Mouse (Mus musculus) kidney, postnatal 0 days (tissue): ENCODE results near the gene Gm17455. TPM values are rescaled to one million over a fixed set of nuclear protein-coding genes. Genes with fewer than 3 reads are reported as not detected.
A peak's percentile ranks its signal among the peaks of the same experiment; 100 is the strongest.

ENCODE experiments used
- ATAC-seq: fragments of 200-750 bp; cut with Nextera tagmentation; replicated peaks from 2 replicates; pipeline ENCODE4 v1.8.0; 2017; ENCODE audit warnings: low read depth, moderate number of reproducible peaks, moderate TSS enrichment, moderate library complexity; ENCODE audit not compliant: low FRiP score
- DNase-seq: peaks from one replicate; pipeline ENCODE4 v3.0.0-alpha.2; 2016; ENCODE audit warnings: low spot score
- H3K27ac ChIP-seq: fragments of 300-500 bp; sonication (generic); 2 replicates; pipeline ENCODE4 v1.5.1; 2014; ENCODE audit warnings: mild to moderate bottlenecking
- H3K27me3 ChIP-seq: fragments of 300-500 bp; sonication (generic); 2 replicates; pipeline ENCODE4 v1.6.1; 2014; ENCODE audit warnings: low read length, mixed read lengths; ENCODE audit not compliant: insufficient read depth
- H3K36me3 ChIP-seq: fragments of 300-500 bp; sonication (generic); 2 replicates; pipeline ENCODE4 v1.6.1; 2014; ENCODE audit warnings: low read length, mixed read lengths; ENCODE audit not compliant: insufficient read depth
- H3K4me1 ChIP-seq: fragments of 300-500 bp; sonication (generic); replicated peaks from 2 replicates; pipeline ENCODE4 v1.6.1; 2014; ENCODE audit warnings: antibody characterized with exemption, low read length, mixed read lengths; ENCODE audit not compliant: insufficient read depth
- H3K4me2 ChIP-seq: fragments of 300-500 bp; sonication (generic); 2 replicates; pipeline ENCODE4 v1.6.1; 2014; ENCODE audit warnings: mild to moderate bottlenecking, low read length, moderate library complexity, mixed read lengths
- H3K4me3 ChIP-seq: fragments of 300-500 bp; sonication (generic); replicated peaks from 2 replicates; pipeline ENCODE4 v1.5.1; 2014; ENCODE audit warnings: low read depth, low read length
- H3K9ac ChIP-seq: fragments of 300-500 bp; sonication (generic); 2 replicates; pipeline ENCODE4 v1.6.1; 2014; ENCODE audit warnings: low read depth, low read length
- H3K9me3 ChIP-seq: fragments of 300-500 bp; sonication (generic); replicated peaks from 2 replicates; pipeline ENCODE4 v1.6.1; 2016; ENCODE audit warnings: low read length, inconsistent platforms, mixed read lengths
- CTCF ChIP-seq: IDR thresholded peaks from 2 replicates; pipeline ENCODE4 v1.5.1; 2016; ENCODE audit warnings: antibody characterized with exemption, low read depth, mild to moderate bottlenecking, moderate library complexity
- WGBS: fragments of 180-500 bp; shearing (Covaris S2); extraction: QIAGEN DNeasy Blood & Tissue Kit; methylation state at CpG from one replicate; pipeline ENCODE4 v1.1.7; 2014; 5-methylcytosine and 5-hydroxymethylcytosine counted together
- polyA plus RNA-seq: library from polyadenylated mRNA; unstranded; fragments of >200 nt; fragmentation: Nextera tagmentation; extraction: Ambion mirVana; gene quantifications from 2 replicates; pipeline ENCODE4 v1.2.1, GENCODE M21; 2015

Gm17455 gene
- polyA plus RNA-seq, 1 experiment from 2014 or later: 0.84 TPM

DNA sequence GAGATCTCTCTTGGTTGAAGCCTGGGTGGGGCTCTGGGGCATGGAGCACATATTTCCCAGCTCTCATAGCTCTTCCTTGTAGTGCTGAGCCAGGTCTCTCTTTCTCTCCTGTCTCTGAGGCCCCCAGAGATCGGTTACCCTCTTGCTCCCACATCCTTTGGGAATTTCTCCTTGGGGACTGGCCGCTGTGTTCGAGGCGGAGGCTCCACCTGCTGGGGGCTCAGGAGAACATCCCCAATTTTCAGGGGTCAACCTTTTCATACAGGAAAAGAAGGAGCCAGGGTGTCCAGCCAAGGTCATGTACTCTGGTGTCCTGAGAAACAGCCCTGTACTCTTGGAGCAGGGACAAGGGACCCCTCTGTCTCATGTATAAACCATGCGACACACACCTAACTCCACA is 12.3 kb downstream of the Gm17455 start:
- Histone ChIP-seq H3K4me3 (no peak overlapping the region), H3K27ac (no peak overlapping the region), H3K4me2 (no peak overlapping the region), H3K4me1 (no peaks in the 10 kb centered on the region), H3K27me3 (no peaks in the 10 kb centered on the region), H3K9ac (no peak overlapping the region), H3K9me3 (no peaks in the 10 kb centered on the region), H3K36me3 (no peaks in the 10 kb centered on the region)
- peak; percentile 72 for TF ChIP-seq CTCF
- DNase-seq: peak; percentile 50
- ATAC-seq: no peak
- 27% methylated on average over 5 of the region's 5 CpGs for whole genome bisulfite sequencing

- no peaks in the 10 kb centered on the region for H3K4me1 ChIP-seq
- H3K27ac ChIP-seq: no peak overlapping the region
- TF ChIP-seq CTCF: no peak
- H3K4me2 ChIP-seq: no peak overlapping the region
- WGBS: 78% methylated on average over 2 of the region's 2 CpGs
- H3K9me3 ChIP-seq: no peaks in the 10 kb centered on the region
- H3K36me3 ChIP-seq: no peaks in the 10 kb centered on the region
- ATAC-seq (no peak), DNase-seq (no peak)
- H3K9ac ChIP-seq: no peak overlapping the region
- H3K4me3 ChIP-seq: no peak overlapping the region
- no peaks in the 10 kb centered on the region for H3K27me3 ChIP-seq
These were observed 14.2 kb downstream of the Gm17455 start for GRCm38 (mm10) chr10:60413756-60414155.

DNA sequence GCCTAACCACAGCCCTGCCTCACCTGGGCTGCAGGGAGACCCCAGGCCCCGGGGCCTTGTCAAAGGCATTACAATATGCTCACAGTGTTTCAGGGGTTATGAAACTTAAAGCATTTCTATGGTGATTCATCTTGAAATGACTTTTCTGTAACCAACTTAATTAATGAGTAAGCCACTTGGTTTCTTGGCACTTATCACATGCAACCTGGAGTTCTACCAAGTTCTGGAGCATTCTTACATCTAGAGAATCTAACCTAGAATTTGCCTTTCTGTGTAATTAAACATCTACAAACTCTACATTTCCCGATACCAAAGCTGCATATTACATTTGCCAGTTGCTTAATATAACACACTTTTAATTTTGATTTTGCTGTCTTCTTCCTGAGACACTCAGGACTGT is 17.5 kb downstream of the Gm17455 start:
- WGBS: 93% methylated on average over 2 of the region's 2 CpGs
- Histone ChIP-seq H3K9ac (no peak overlapping the region), H3K9me3 (no peaks in the 10 kb centered on the region), H3K4me3 (no peak overlapping the region), H3K36me3 (no peaks in the 10 kb centered on the region), H3K27ac (no peak overlapping the region), H3K4me1 (no peaks in the 10 kb centered on the region), H3K27me3 (no peaks in the 10 kb centered on the region), H3K4me2 (no peak overlapping the region)
- ATAC-seq: no peak
- no peak for DNase-seq
- no peak for TF ChIP-seq CTCF

GRCm38 (mm10) chr10:60418137-60418536 is 18.6 kb downstream of the Gm17455 start:
- 12% methylated on average over 3 of the region's 3 CpGs for WGBS
- peak; percentile 40; the same call in 1 of the 2 replicates for ATAC-seq
- no peaks in the 10 kb centered on the region for H3K4me1 ChIP-seq
- no peak overlapping the region for H3K4me2 ChIP-seq
- no peaks in the 10 kb centered on the region for H3K27me3 ChIP-seq
- no peaks in the 10 kb centered on the region for H3K36me3 ChIP-seq
- no peak overlapping the region for H3K9ac ChIP-seq
- no peak overlapping the region for H3K27ac ChIP-seq
- no peaks in the 10 kb centered on the region for H3K9me3 ChIP-seq
- peak; percentile 85 for TF ChIP-seq CTCF
- no peak overlapping the region for H3K4me3 ChIP-seq
- DNase-seq: peak; percentile 72

- peak; percentile 51 for TF ChIP-seq CTCF
- no peak for DNase-seq
These were observed 20.1 kb downstream of the Gm17455 start for GRCm38 (mm10) chr10:60419624-60420023.

GRCm38 (mm10) chr10:60422756-60423155 is 23.2 kb downstream of the Gm17455 start:
- Histone ChIP-seq H3K36me3 (no peaks in the 10 kb centered on the region), H3K4me2 (no peak overlapping the region), H3K4me1 (no peaks in the 10 kb centered on the region), H3K9ac (no peak overlapping the region), H3K27me3 (no peaks in the 10 kb centered on the region), H3K4me3 (no peak overlapping the region), H3K9me3 (peaks cover 5% of the 10 kb centered on the region; the same call in 1 of the 2 replicates), H3K27ac (no peak overlapping the region)
- no peak for TF ChIP-seq CTCF
- DNase-seq (no peak), ATAC-seq (no peak)
- 50% methylated on average over 7 of the region's 7 CpGs for WGBS

More at GRCm38 (mm10) chr10:60419624-60420023, 20.1 kb downstream of the Gm17455 start:
- Histone ChIP-seq H3K9ac (no peak overlapping the region), H3K4me3 (no peak overlapping the region), H3K27me3 (no peaks in the 10 kb centered on the region), H3K36me3 (no peaks in the 10 kb centered on the region), H3K4me1 (no peaks in the 10 kb centered on the region), H3K4me2 (no peak overlapping the region), H3K9me3 (no peaks in the 10 kb centered on the region), H3K27ac (no peak overlapping the region)
- WGBS: 34% methylated on average over 4 of the region's 4 CpGs
- 0 out of 2 replicates have a peak, but pooled peaks have one; percentile 7 for ATAC-seq

- 46% methylated on average over 10 of the region's 10 CpGs for whole genome bisulfite sequencing
- no peaks in the 10 kb centered on the region for H3K27me3 ChIP-seq
- ATAC-seq (no peak), DNase-seq (no peak)
- TF ChIP-seq CTCF: no peak
- peaks cover 5% of the 10 kb centered on the region; the same call in 1 of the 2 replicates for H3K9me3 ChIP-seq
- H3K4me1 ChIP-seq: no peaks in the 10 kb centered on the region
- no peak overlapping the region for H3K27ac ChIP-seq
- no peak overlapping the region for H3K4me3 ChIP-seq
- no peak overlapping the region for H3K9ac ChIP-seq
- H3K4me2 ChIP-seq: no peak overlapping the region
- no peaks in the 10 kb centered on the region for H3K36me3 ChIP-seq
These were observed 30.5 kb downstream of the Gm17455 start for GRCm38 (mm10) chr10:60430001-60430400.
